Mouse (Mus musculus): ENCODE measurements at regions not wholly inside any gene's neighbourhood (a gene's known extent, or its start where the extent isn't known, plus 50 kb on each side); places are given as distances from the start of the nearest gene placed in this dataset.
"Not testable (repeated sequence)": the region's sequence is repeated elsewhere in the genome, so short reads cannot be mapped to it uniquely, and the experiment has no call there.

GRCm38 (mm10) chr12:106317738-106318137 is 307.7 kb downstream of the Vrk1 start:
- ATAC-seq (no peak), DNase-seq (no peak)
- no peaks in the 10 kb centered on the region for H3K4me1 ChIP-seq (ENCODE audit: insufficient read depth)
- no peak overlapping the region for H3K4me3 ChIP-seq (ENCODE audit: low read depth, low read length)
- H3K36me3 ChIP-seq (ENCODE audit: insufficient read depth) = no peaks in the 10 kb centered on the region
- no peak overlapping the region for H3K9ac ChIP-seq
- no peak for TF ChIP-seq CTCF (IDR thresholded peaks at IDR 0.05; ENCODE audit: low read depth)
- H3K9me3 ChIP-seq (ENCODE audit: low read length) = no peaks in the 10 kb centered on the region
- WGBS = 57% methylated on average over 16 of the region's 16 CpGs
- no peaks in the 10 kb centered on the region for H3K27me3 ChIP-seq (ENCODE audit: insufficient read depth, low read length)
- H3K4me2 ChIP-seq (ENCODE audit: low read depth) = no peak overlapping the region
- no peak overlapping the region for H3K27ac ChIP-seq (ENCODE audit: low read depth, low read length)

GRCm38 (mm10) chr12:106321511-106321910 is 311.5 kb downstream of the Vrk1 start:
- WGBS = 32% methylated on average over 7 of the region's 7 CpGs
- DNase-seq (no peak), ATAC-seq (no peak)
- Histone ChIP-seq H3K36me3 (ENCODE audit: insufficient read depth) (no peaks in the 10 kb centered on the region), H3K9ac (no peak overlapping the region), H3K27me3 (ENCODE audit: insufficient read depth, low read length) (no peaks in the 10 kb centered on the region), H3K27ac (ENCODE audit: low read depth, low read length) (no peak overlapping the region), H3K4me3 (ENCODE audit: low read depth, low read length) (no peak overlapping the region), H3K4me1 (ENCODE audit: insufficient read depth) (no peaks in the 10 kb centered on the region), H3K4me2 (ENCODE audit: low read depth) (no peak overlapping the region), H3K9me3 (ENCODE audit: low read length) (no peaks in the 10 kb centered on the region)
- no peak for TF ChIP-seq CTCF (IDR thresholded peaks at IDR 0.05; ENCODE audit: low read depth)

- H3K9me3 ChIP-seq (ENCODE audit: low read length) = no peaks in the 10 kb centered on the region
- no peak overlapping the region for H3K4me3 ChIP-seq (ENCODE audit: low read depth, low read length)
- no peak overlapping the region for H3K4me2 ChIP-seq (ENCODE audit: low read depth)
- peak; percentile 42 for DNase-seq
- no peaks in the 10 kb centered on the region for H3K36me3 ChIP-seq (ENCODE audit: insufficient read depth)
- ATAC-seq = peak; percentile 42; the same call in 1 of the 2 replicates
- no peaks in the 10 kb centered on the region for H3K27me3 ChIP-seq (ENCODE audit: insufficient read depth, low read length)
- TF ChIP-seq CTCF (IDR thresholded peaks at IDR 0.05; ENCODE audit: low read depth) = no peak
- H3K27ac ChIP-seq (ENCODE audit: low read depth, low read length) = no peak overlapping the region
- WGBS = 21% methylated on average over 4 of the region's 4 CpGs
- no peak overlapping the region for H3K9ac ChIP-seq
- H3K4me1 ChIP-seq (ENCODE audit: insufficient read depth) = no peaks in the 10 kb centered on the region
These were observed 316.6 kb downstream of the Vrk1 start for GRCm38 (mm10) chr12:106326611-106327010.

- Histone ChIP-seq H3K36me3 (ENCODE audit: insufficient read depth) (no peaks in the 10 kb centered on the region), H3K27me3 (ENCODE audit: insufficient read depth, low read length) (no peaks in the 10 kb centered on the region), H3K9me3 (ENCODE audit: low read length) (no peaks in the 10 kb centered on the region), H3K4me3 (ENCODE audit: low read depth, low read length) (no peak overlapping the region), H3K4me1 (ENCODE audit: insufficient read depth) (no peaks in the 10 kb centered on the region), H3K4me2 (ENCODE audit: low read depth) (no peak overlapping the region), H3K27ac (ENCODE audit: low read depth, low read length) (no peak overlapping the region), H3K9ac (no peak overlapping the region)
- DNase-seq (no peak), ATAC-seq (no peak)
- WGBS = 58% methylated on average over 5 of the region's 5 CpGs
- no peak for TF ChIP-seq CTCF (IDR thresholded peaks at IDR 0.05; ENCODE audit: low read depth)
These were observed 317.3 kb downstream of the Vrk1 start for GRCm38 (mm10) chr12:106327351-106327750.

- ATAC-seq = peak; percentile 74
- Histone ChIP-seq H3K27me3 (ENCODE audit: insufficient read depth, low read length) (no peaks in the 10 kb centered on the region; the same call in 1 of the 2 replicates), H3K9ac (no peak overlapping the region), H3K27ac (ENCODE audit: low read depth, low read length) (no peak overlapping the region), H3K36me3 (ENCODE audit: insufficient read depth) (no peaks in the 10 kb centered on the region), H3K4me3 (ENCODE audit: low read depth, low read length) (no peak overlapping the region), H3K4me1 (ENCODE audit: insufficient read depth) (no peaks in the 10 kb centered on the region), H3K4me2 (ENCODE audit: low read depth) (no peak overlapping the region), H3K9me3 (ENCODE audit: low read length) (no peaks in the 10 kb centered on the region)
- no peak for TF ChIP-seq CTCF (IDR thresholded peaks at IDR 0.05; ENCODE audit: low read depth)
- peak; percentile 68 for DNase-seq
- 39% methylated on average over 9 of the region's 9 CpGs for whole genome bisulfite sequencing
These were observed 347.8 kb downstream of the Vrk1 start for GRCm38 (mm10) chr12:106357867-106358266.

- not testable (repeated sequence) for ATAC-seq
These were observed 351.6 kb downstream of the Vrk1 start for GRCm38 (mm10) chr12:106361646-106362045.

GRCm38 (mm10) chr12:106374840-106375375 is 364.9 kb downstream of the Vrk1 start:
- H3K4me2 ChIP-seq (ENCODE audit: low read depth) = no peak overlapping the region
- ATAC-seq (no peak), DNase-seq (peak; percentile 66)
- H3K4me1 ChIP-seq (ENCODE audit: insufficient read depth) = peaks cover 17% of the 10 kb centered on the region
- H3K27ac ChIP-seq (ENCODE audit: low read depth, low read length) = peak overlapping the region; percentile 54
- no peak overlapping the region for H3K9ac ChIP-seq
- H3K4me3 ChIP-seq (ENCODE audit: low read depth, low read length) = no peak overlapping the region
- 30% methylated on average over 12 of the region's 12 CpGs for WGBS
- no peaks in the 10 kb centered on the region; the same call in 1 of the 2 replicates for H3K27me3 ChIP-seq (ENCODE audit: insufficient read depth, low read length)
- no peaks in the 10 kb centered on the region for H3K9me3 ChIP-seq (ENCODE audit: low read length)
- no peak for TF ChIP-seq CTCF (IDR thresholded peaks at IDR 0.05; ENCODE audit: low read depth)
- no peaks in the 10 kb centered on the region for H3K36me3 ChIP-seq (ENCODE audit: insufficient read depth)

More at GRCm38 (mm10) chr12:106361646-106362045, 351.6 kb downstream of the Vrk1 start:
- not testable (repeated sequence) for H3K4me1 ChIP-seq (ENCODE audit: insufficient read depth); H3K36me3 ChIP-seq (ENCODE audit: insufficient read depth); H3K4me2 ChIP-seq (ENCODE audit: low read depth); H3K27me3 ChIP-seq (ENCODE audit: insufficient read depth, low read length); H3K9ac ChIP-seq; H3K9me3 ChIP-seq (ENCODE audit: low read length); H3K4me3 ChIP-seq (ENCODE audit: low read depth, low read length); H3K27ac ChIP-seq (ENCODE audit: low read depth, low read length); DNase-seq
- 90% methylated on average over 7 of the region's 7 CpGs for WGBS
